Mouse (Mus musculus): Measurements from ENCODE around the gene Rnaseh1. TPM values are rescaled to one million over a fixed set of nuclear protein-coding genes. Genes with fewer than 3 reads are reported as not detected.

Rnaseh1 gene
- polyA plus RNA-seq, 1 experiment from 2014 or later: 33.7 TPM

GRCm38 (mm10) chr12:28667287-28667686 lies 17.9 kb downstream of the Rnaseh1 start:
- H3K9me3 ChIP-seq: no peaks in the 10 kb centered on the region
- H3K4me1 ChIP-seq (replicated peaks): no peaks in the 10 kb centered on the region; the same call in 1 of the 2 replicates
- H3K27ac ChIP-seq: no peak overlapping the region
- no peak overlapping the region for H3K4me3 ChIP-seq (replicated peaks)
- no peaks in the 10 kb centered on the region for H3K36me3 ChIP-seq
- ATAC-seq (ENCODE audit: insufficient number of reproducible peaks, insufficient read depth, low FRiP score, low TSS enrichment, low read depth): no peak
- no peak overlapping the region for H3K9ac ChIP-seq (replicated peaks)
- no peaks in the 10 kb centered on the region for H3K27me3 ChIP-seq
- H3K4me2 ChIP-seq: no peak overlapping the region
- 35% methylated on average over 8 of the region's 8 CpGs for WGBS

- H3K4me3 ChIP-seq (replicated peaks): peak overlapping the region; percentile 46; the same call in 1 of the 2 replicates
- H3K9me3 ChIP-seq: no peaks in the 10 kb centered on the region
- no peak overlapping the region for H3K9ac ChIP-seq (replicated peaks)
- 83% methylated on average over 10 of the region's 10 CpGs for WGBS
- no peak overlapping the region for H3K27ac ChIP-seq
- no peak for ATAC-seq (ENCODE audit: insufficient number of reproducible peaks, insufficient read depth, low FRiP score, low TSS enrichment, low read depth)
- H3K4me2 ChIP-seq: peak overlapping the region; percentile 60
- peaks cover 11% of the 10 kb centered on the region for H3K4me1 ChIP-seq (replicated peaks)
- H3K36me3 ChIP-seq: peaks cover 18% of the 10 kb centered on the region
- no peaks in the 10 kb centered on the region for H3K27me3 ChIP-seq
These were observed 24.8 kb downstream of the Rnaseh1 start for GRCm38 (mm10) chr12:28674038-28674720.

GRCm38 (mm10) chr12:28675121-28675924 lies 25.9 kb downstream of the Rnaseh1 start, which contains the start of gene Adi1:
Adi1 (plus strand) TSS chr12:28675231.
- ATAC-seq (ENCODE audit: insufficient number of reproducible peaks, insufficient read depth, low FRiP score, low TSS enrichment, low read depth): peak; percentile 98
- H3K4me3 ChIP-seq (replicated peaks): peak within 1 kb of the TSS; percentile 46
- no peaks in the 10 kb centered on the region for H3K27me3 ChIP-seq
- H3K9me3 ChIP-seq: no peaks in the 10 kb centered on the region
- peaks cover 23% of the 10 kb centered on the region for H3K36me3 ChIP-seq
- peak within 1 kb of the TSS; percentile 53 for H3K9ac ChIP-seq (replicated peaks)
- 2% methylated on average over 53 of the region's 53 CpGs for WGBS
- peak within 1 kb of the TSS; percentile 60 for H3K4me2 ChIP-seq
- peaks cover 11% of the 10 kb centered on the region for H3K4me1 ChIP-seq (replicated peaks)
- peak within 1 kb of the TSS; percentile 95 for H3K27ac ChIP-seq

- peak overlapping the region; percentile 95 for H3K27ac ChIP-seq
- H3K4me2 ChIP-seq: peak overlapping the region; percentile 60
- no peaks in the 10 kb centered on the region for H3K9me3 ChIP-seq
- H3K36me3 ChIP-seq: peaks cover 23% of the 10 kb centered on the region
- no peaks in the 10 kb centered on the region for H3K27me3 ChIP-seq
- 71% methylated on average over 5 of the region's 5 CpGs for WGBS
- no peak for ATAC-seq (ENCODE audit: insufficient number of reproducible peaks, insufficient read depth, low FRiP score, low TSS enrichment, low read depth)
- H3K4me3 ChIP-seq (replicated peaks): peak overlapping the region; percentile 46
- peaks cover 11% of the 10 kb centered on the region for H3K4me1 ChIP-seq (replicated peaks)
- peak overlapping the region; percentile 53 for H3K9ac ChIP-seq (replicated peaks)
These were observed 26.5 kb downstream of the Rnaseh1 start for GRCm38 (mm10) chr12:28675925-28676209.

GRCm38 (mm10) chr12:28684674-28685073 lies 35.3 kb downstream of the Rnaseh1 start:
- 88% methylated on average over 1 of the region's 1 CpGs for WGBS
- H3K4me1 ChIP-seq (replicated peaks): no peaks in the 10 kb centered on the region
- peaks cover 38% of the 10 kb centered on the region for H3K36me3 ChIP-seq
- H3K27ac ChIP-seq: no peak overlapping the region
- H3K4me3 ChIP-seq (replicated peaks): no peak overlapping the region
- no peak for ATAC-seq (ENCODE audit: insufficient number of reproducible peaks, insufficient read depth, low FRiP score, low TSS enrichment, low read depth)
- no peaks in the 10 kb centered on the region for H3K9me3 ChIP-seq
- no peaks in the 10 kb centered on the region for H3K27me3 ChIP-seq
- no peak overlapping the region for H3K9ac ChIP-seq (replicated peaks)
- no peak overlapping the region for H3K4me2 ChIP-seq

- 77% methylated on average over 3 of the region's 3 CpGs for WGBS
- H3K4me3 ChIP-seq (replicated peaks): no peak overlapping the region
- H3K27ac ChIP-seq: no peak overlapping the region
- peaks cover 48% of the 10 kb centered on the region for H3K36me3 ChIP-seq
- no peak overlapping the region for H3K4me2 ChIP-seq
- no peak overlapping the region for H3K9ac ChIP-seq (replicated peaks)
- H3K4me1 ChIP-seq (replicated peaks): no peaks in the 10 kb centered on the region
- H3K27me3 ChIP-seq: no peaks in the 10 kb centered on the region
- ATAC-seq (ENCODE audit: insufficient number of reproducible peaks, insufficient read depth, low FRiP score, low TSS enrichment, low read depth): no peak
- no peaks in the 10 kb centered on the region for H3K9me3 ChIP-seq
These were observed 36.4 kb downstream of the Rnaseh1 start for GRCm38 (mm10) chr12:28685771-28686170.

GRCm38 (mm10) chr12:28686199-28686879 lies 36.9 kb downstream of the Rnaseh1 start:
- Histone ChIP-seq H3K27me3 (no peaks in the 10 kb centered on the region), H3K9me3 (no peaks in the 10 kb centered on the region), H3K4me2 (no peak overlapping the region), H3K4me3 (replicated peaks) (no peak overlapping the region), H3K36me3 (peaks cover 49% of the 10 kb centered on the region), H3K9ac (replicated peaks) (no peak overlapping the region), H3K4me1 (replicated peaks) (no peaks in the 10 kb centered on the region), H3K27ac (no peak overlapping the region)
- ATAC-seq (ENCODE audit: insufficient number of reproducible peaks, insufficient read depth, low FRiP score, low TSS enrichment, low read depth): no peak
- WGBS: 74% methylated on average over 8 of the region's 8 CpGs

GRCm38 (mm10) chr12:28688996-28689395 lies 39.6 kb downstream of the Rnaseh1 start:
- no peak overlapping the region for H3K9ac ChIP-seq (replicated peaks)
- H3K27ac ChIP-seq: no peak overlapping the region
- no peak overlapping the region for H3K4me2 ChIP-seq
- ATAC-seq (ENCODE audit: insufficient number of reproducible peaks, insufficient read depth, low FRiP score, low TSS enrichment, low read depth): no peak
- no peaks in the 10 kb centered on the region for H3K9me3 ChIP-seq
- no peaks in the 10 kb centered on the region for H3K4me1 ChIP-seq (replicated peaks)
- no peak overlapping the region for H3K4me3 ChIP-seq (replicated peaks)
- peaks cover 59% of the 10 kb centered on the region for H3K36me3 ChIP-seq
- no peaks in the 10 kb centered on the region for H3K27me3 ChIP-seq
- WGBS: 89% methylated on average over 6 of the region's 6 CpGs

- 92% methylated on average over 7 of the region's 7 CpGs for WGBS
- Histone ChIP-seq H3K4me1 (replicated peaks) (no peaks in the 10 kb centered on the region), H3K27ac (no peak overlapping the region), H3K27me3 (no peaks in the 10 kb centered on the region), H3K4me2 (no peak overlapping the region), H3K4me3 (replicated peaks) (no peak overlapping the region), H3K9ac (replicated peaks) (no peak overlapping the region), H3K9me3 (no peaks in the 10 kb centered on the region), H3K36me3 (peaks cover 70% of the 10 kb centered on the region)
- ATAC-seq (ENCODE audit: insufficient number of reproducible peaks, insufficient read depth, low FRiP score, low TSS enrichment, low read depth): no peak
These were observed 41.3 kb downstream of the Rnaseh1 start for GRCm38 (mm10) chr12:28690730-28691129.

- Histone ChIP-seq H3K9me3 (no peaks in the 10 kb centered on the region), H3K4me2 (no peak overlapping the region), H3K27ac (no peak overlapping the region), H3K36me3 (peaks cover 81% of the 10 kb centered on the region), H3K4me1 (replicated peaks) (no peaks in the 10 kb centered on the region), H3K4me3 (replicated peaks) (no peak overlapping the region), H3K27me3 (no peaks in the 10 kb centered on the region), H3K9ac (replicated peaks) (no peak overlapping the region)
- ATAC-seq (ENCODE audit: insufficient number of reproducible peaks, insufficient read depth, low FRiP score, low TSS enrichment, low read depth): no peak
- WGBS: 76% methylated on average over 3 of the region's 3 CpGs
These were observed 44.3 kb downstream of the Rnaseh1 start for GRCm38 (mm10) chr12:28693738-28694137.

GRCm38 (mm10) chr12:28694231-28694630 lies 44.8 kb downstream of the Rnaseh1 start:
- ATAC-seq (ENCODE audit: insufficient number of reproducible peaks, insufficient read depth, low FRiP score, low TSS enrichment, low read depth): no peak
- H3K27me3 ChIP-seq: no peaks in the 10 kb centered on the region
- 86% methylated on average over 2 of the region's 2 CpGs for WGBS
- no peak overlapping the region for H3K4me2 ChIP-seq
- no peak overlapping the region for H3K4me3 ChIP-seq (replicated peaks)
- peaks cover 76% of the 10 kb centered on the region for H3K36me3 ChIP-seq
- H3K9me3 ChIP-seq: no peaks in the 10 kb centered on the region
- no peak overlapping the region for H3K9ac ChIP-seq (replicated peaks)
- H3K4me1 ChIP-seq (replicated peaks): no peaks in the 10 kb centered on the region
- H3K27ac ChIP-seq: no peak overlapping the region

All from limb, embryonic 12.5 days (tissue).